Mouse (Mus musculus) liver, adult 2 months (tissue): Measurements from ENCODE around the gene B3galt4. TPM values are rescaled to one million over a fixed set of nuclear protein-coding genes. Genes with fewer than 3 reads are reported as not detected.

Experiments
- DNase-seq: peaks from one replicate; pipeline ENCODE4 v3.0.0-alpha.2; 2011; ENCODE audit warnings: low read depth, low spot score; ENCODE audit errors: extremely low read depth
- H3K27ac ChIP-seq: fragments of 200-500 bp; replicated peaks from 2 replicates; pipeline ENCODE4 v1.5.1; 2012; ENCODE audit warnings: low read depth, mild to moderate bottlenecking, control low read depth, inconsistent platforms, low read length; ENCODE audit not compliant: insufficient read depth
- H3K27me3 ChIP-seq: fragments of 200-500 bp; 2 replicates; pipeline ENCODE4 v1.6.1; 2012; ENCODE audit warnings: mild to moderate bottlenecking, moderate library complexity, low read length, inconsistent platforms; ENCODE audit not compliant: control insufficient read depth, insufficient read depth
- H3K36me3 ChIP-seq: fragments of 200-500 bp; 2 replicates; pipeline ENCODE4 v1.6.1; 2012; ENCODE audit warnings: low read length, inconsistent platforms; ENCODE audit not compliant: control insufficient read depth, insufficient read depth
- H3K4me1 ChIP-seq: fragments of 200-500 bp; 2 replicates; pipeline ENCODE4 v1.6.1; 2011; ENCODE audit warnings: low read length; ENCODE audit not compliant: control insufficient read depth, insufficient read depth
- H3K4me3 ChIP-seq: fragments of 200-500 bp; 2 replicates; pipeline ENCODE4 v1.5.1; 2011; ENCODE audit warnings: low read depth, mild to moderate bottlenecking, control low read depth, low read length, moderate library complexity; ENCODE audit not compliant: insufficient read depth
- H3K79me2 ChIP-seq: fragments of 200-500 bp; 2 replicates; pipeline ENCODE4 v1.6.1; 2012; ENCODE audit warnings: inconsistent platforms, mild to moderate bottlenecking, low read length, moderate library complexity; ENCODE audit not compliant: control insufficient read depth, insufficient read depth
- H3K9ac ChIP-seq: fragments of 200-500 bp; 2 replicates; pipeline ENCODE4 v1.6.1; 2012; ENCODE audit warnings: low read depth, mild to moderate bottlenecking, control low read depth, inconsistent platforms, low read length
- CTCF ChIP-seq: fragments of 200-500 bp; IDR thresholded peaks from 2 replicates; pipeline ENCODE4 v1.5.1; 2011; ENCODE audit warnings: low read depth, low read length, control low read depth
- POLR2A ChIP-seq: fragments of 200-500 bp; IDR thresholded peaks from 2 replicates; pipeline ENCODE4 v1.6.1; 2011; ENCODE audit warnings: low read length, control low read depth; ENCODE audit not compliant: insufficient read depth; ENCODE audit errors: extremely low read depth
- WGBS: fragments of 180-500 bp; shearing (Covaris S2); methylation state at CpG from one replicate; pipeline ENCODE4 v1.1.7; 2018; 5-methylcytosine and 5-hydroxymethylcytosine counted together
- polyA plus RNA-seq: library from polyadenylated mRNA; depleted of rRNA; stranded (reverse); fragments of >200 nt; gene quantifications from 2 replicates; pipeline ENCODE4 v1.2.3, GENCODE M21; 2012
- total RNA-seq: library from RNA; depleted of rRNA; stranded (reverse); fragments of >200 nt; gene quantifications from 2 replicates; pipeline ENCODE4 v1.2.3, GENCODE M21; 2014

Gene B3galt4
- total and polyA plus RNA-seq, 2 experiments, result 0.55 to 0.97 TPM

- WGBS, result 91% methylated on average over 21 of the region's 21 CpGs
- H3K27ac ChIP-seq, result no peak overlapping the region
- H3K9ac ChIP-seq, result no peak overlapping the region
- no peaks in the 10 kb centered on the region for H3K27me3 ChIP-seq
- no peak overlapping the region for H3K4me3 ChIP-seq
- no peak for TF ChIP-seq POLR2A
- no peak for TF ChIP-seq CTCF
- peaks cover 8% of the 10 kb centered on the region; the same call in 1 of the 2 replicates for H3K4me1 ChIP-seq
- peaks cover 6% of the 10 kb centered on the region; the same call in 1 of the 2 replicates for H3K79me2 ChIP-seq
- H3K36me3 ChIP-seq, result no peaks in the 10 kb centered on the region; the same call in 1 of the 2 replicates
- no peak for DNase-seq
These were observed 15.7 kb downstream of the B3galt4 start for GRCm38 (mm10) chr17:33935422-33936055.

GRCm38 (mm10) chr17:33932970-33933369 lies 18.3 kb downstream of the B3galt4 start:
- TF ChIP-seq POLR2A (no peak), CTCF (no peak)
- Histone ChIP-seq H3K4me3 (no peak overlapping the region), H3K4me1 (peaks cover 3% of the 10 kb centered on the region), H3K79me2 (no peaks in the 10 kb centered on the region), H3K9ac (no peak overlapping the region), H3K36me3 (no peaks in the 10 kb centered on the region; the same call in 1 of the 2 replicates), H3K27ac (peak overlapping the region; percentile 24; the same call in 1 of the 2 replicates), H3K27me3 (no peaks in the 10 kb centered on the region)
- no peak for DNase-seq
- WGBS, result 79% methylated on average over 15 of the region's 15 CpGs

- Histone ChIP-seq H3K79me2 (no peaks in the 10 kb centered on the region), H3K4me1 (peaks cover 3% of the 10 kb centered on the region), H3K27ac (no peak overlapping the region), H3K4me3 (no peak overlapping the region), H3K9ac (no peak overlapping the region), H3K36me3 (no peaks in the 10 kb centered on the region), H3K27me3 (no peaks in the 10 kb centered on the region)
- DNase-seq, result no peak
- WGBS, result 73% methylated on average over 14 of the region's 14 CpGs
- TF ChIP-seq POLR2A (no peak), CTCF (no peak)
These were observed 18.8 kb downstream of the B3galt4 start for GRCm38 (mm10) chr17:33932448-33932847.

GRCm38 (mm10) chr17:33931947-33932346 lies 19.3 kb downstream of the B3galt4 start:
- H3K4me1 ChIP-seq, result peaks cover 3% of the 10 kb centered on the region
- H3K36me3 ChIP-seq, result no peaks in the 10 kb centered on the region
- no peaks in the 10 kb centered on the region for H3K27me3 ChIP-seq
- no peak overlapping the region for H3K9ac ChIP-seq
- no peaks in the 10 kb centered on the region for H3K79me2 ChIP-seq
- no peak overlapping the region for H3K4me3 ChIP-seq
- TF ChIP-seq CTCF (no peak), POLR2A (no peak)
- 96% methylated on average over 11 of the region's 11 CpGs for WGBS
- no peak for DNase-seq
- no peak overlapping the region for H3K27ac ChIP-seq

GRCm38 (mm10) chr17:33931159-33931866 lies 20.0 kb downstream of the B3galt4 start:
- H3K36me3 ChIP-seq, result 0 out of 2 replicates have a peak, but pooled peaks cover 2% of the 10 kb centered on the region
- no peak overlapping the region for H3K27ac ChIP-seq
- DNase-seq, result no peak
- peaks cover 3% of the 10 kb centered on the region for H3K4me1 ChIP-seq
- WGBS, result 76% methylated on average over 18 of the region's 18 CpGs
- no peaks in the 10 kb centered on the region for H3K27me3 ChIP-seq
- peak overlapping the region; percentile 23; the same call in 1 of the 2 replicates for H3K4me3 ChIP-seq
- peak overlapping the region; percentile 28 for H3K9ac ChIP-seq
- 0 out of 2 replicates have a peak, but pooled peaks cover 2% of the 10 kb centered on the region for H3K79me2 ChIP-seq
- TF ChIP-seq POLR2A (no peak), CTCF (no peak)
